Mouse (Mus musculus): Measurements from ENCODE around the gene Rragc. TPM values are rescaled to one million over a fixed set of nuclear protein-coding genes. Genes with fewer than 3 reads are reported as not detected.

The Rragc gene
- 55.1 and 58.6 TPM in 2 replicates for polyA plus RNA-seq (2016; fragmentation: Nextera tagmentation; extraction: Ambion mirVana)

DNA sequence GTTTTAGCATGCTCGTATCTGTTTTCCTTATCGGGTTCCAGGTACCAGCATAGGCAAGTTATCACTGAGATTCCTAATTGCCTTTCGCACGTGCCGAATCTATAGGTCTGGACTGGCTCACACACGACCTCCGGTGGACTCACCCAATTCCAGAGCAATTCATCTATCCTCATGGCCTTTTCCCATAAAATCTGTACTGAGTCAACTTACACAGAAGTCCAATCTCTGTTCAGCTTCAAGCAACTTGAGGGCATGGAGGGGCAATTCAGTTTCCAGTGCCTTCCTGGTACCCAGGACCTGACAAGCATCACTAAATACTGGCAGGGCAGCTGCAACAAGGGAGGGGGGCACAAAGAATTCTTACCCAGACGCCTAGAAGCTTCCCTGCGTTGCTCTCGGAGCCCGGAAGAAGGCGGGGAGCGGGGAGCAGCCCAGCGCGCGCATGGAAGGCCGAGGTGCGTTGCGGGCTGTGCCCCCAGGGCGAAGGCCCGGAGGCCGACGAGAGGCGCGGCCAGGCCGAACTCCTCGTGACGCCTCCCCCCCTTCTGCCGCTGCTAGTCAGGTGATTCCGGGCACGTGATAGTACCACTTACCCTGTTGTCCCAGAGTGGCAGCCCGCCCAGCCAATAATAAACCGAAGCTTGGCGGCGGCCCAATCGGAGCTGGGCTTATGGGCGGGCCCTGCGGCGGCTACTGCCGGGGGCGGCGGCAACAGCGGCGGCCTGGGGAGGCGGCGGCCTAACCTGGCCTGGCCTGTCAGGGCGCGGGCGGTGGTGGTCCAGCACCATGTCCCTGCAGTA, at the start of gene Rragc:
Gene Rragc, plus strand, starts transcription at position 699 of the 800 bp plus-strand sequence.
- Histone ChIP-seq H3K4me2 (peak within 1 kb of the TSS; percentile 92), H3K27me3 (no peaks in the 10 kb centered on the region), H3K4me1 (replicated peaks) (peaks cover 19% of the 10 kb centered on the region), H3K9me3 (no peaks in the 10 kb centered on the region), H3K27ac (peak within 1 kb of the TSS; percentile 86), H3K36me3 (peaks cover 34% of the 10 kb centered on the region), H3K4me3 (replicated peaks) (peak within 1 kb of the TSS; percentile 92), H3K9ac (replicated peaks) (peak within 1 kb of the TSS; percentile 88)
- WGBS, result 1% methylated on average over 49 of the region's 49 CpGs
- ATAC-seq (ENCODE audit: insufficient number of reproducible peaks, insufficient read depth, low FRiP score, low TSS enrichment, low read depth), result peak; percentile 99

DNA sequence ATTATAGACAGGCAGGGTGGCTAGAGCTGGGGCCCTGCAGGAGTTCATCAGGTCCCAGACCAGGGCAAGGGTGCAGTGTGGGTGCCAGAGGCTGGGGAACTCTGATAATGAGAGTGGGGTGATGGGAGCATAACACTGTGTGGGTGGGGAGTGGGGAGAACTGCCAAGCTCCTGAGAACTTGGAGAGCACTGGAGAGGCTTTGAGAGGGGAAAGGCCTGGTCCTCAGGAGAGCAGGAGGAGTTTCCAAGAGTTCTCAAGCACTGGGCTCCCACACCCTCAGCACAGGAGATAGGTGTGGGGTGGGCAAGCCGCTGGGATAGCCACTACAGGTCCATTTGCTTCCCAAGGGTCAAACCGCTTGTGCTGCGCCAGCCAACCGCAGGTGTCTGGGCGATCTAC, 23.5 kb upstream of the Rragc start:
- Histone ChIP-seq H3K4me2 (no peak overlapping the region), H3K4me1 (replicated peaks) (no peaks in the 10 kb centered on the region), H3K36me3 (no peaks in the 10 kb centered on the region), H3K27ac (no peak overlapping the region), H3K9ac (replicated peaks) (no peak overlapping the region), H3K4me3 (replicated peaks) (no peak overlapping the region), H3K9me3 (no peaks in the 10 kb centered on the region), H3K27me3 (no peaks in the 10 kb centered on the region)
- 96% methylated on average over 5 of the region's 5 CpGs for WGBS
- no peak for ATAC-seq (ENCODE audit: insufficient number of reproducible peaks, insufficient read depth, low FRiP score, low TSS enrichment, low read depth)

DNA sequence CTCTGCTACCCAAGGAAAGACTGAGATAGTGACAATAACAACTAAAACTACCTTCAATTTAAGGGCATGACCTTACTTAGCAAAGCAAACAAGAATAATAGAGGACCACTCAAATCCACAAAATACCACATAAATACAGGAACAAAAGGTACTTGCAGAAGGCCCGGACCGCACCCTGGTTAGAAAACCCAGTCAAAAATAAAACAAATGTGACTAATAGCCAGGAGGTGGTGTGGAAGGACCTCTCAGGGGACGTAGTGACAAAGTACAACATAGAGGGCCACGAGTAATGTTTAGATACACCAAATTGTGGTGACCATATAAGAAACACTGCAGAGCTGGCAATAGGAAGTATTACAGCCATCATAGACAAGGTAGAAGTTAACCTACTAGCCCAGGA, 23.0 kb upstream of the Rragc start:
- no peak overlapping the region for H3K4me2 ChIP-seq
- no peaks in the 10 kb centered on the region for H3K9me3 ChIP-seq
- no peak overlapping the region for H3K9ac ChIP-seq (replicated peaks)
- no peaks in the 10 kb centered on the region for H3K27me3 ChIP-seq
- WGBS, result 85% methylated on average over 4 of the region's 4 CpGs
- no peaks in the 10 kb centered on the region for H3K36me3 ChIP-seq
- no peak overlapping the region for H3K27ac ChIP-seq
- no peak overlapping the region for H3K4me3 ChIP-seq (replicated peaks)
- H3K4me1 ChIP-seq (replicated peaks), result no peaks in the 10 kb centered on the region
- no peak for ATAC-seq (ENCODE audit: insufficient number of reproducible peaks, insufficient read depth, low FRiP score, low TSS enrichment, low read depth)

DNA sequence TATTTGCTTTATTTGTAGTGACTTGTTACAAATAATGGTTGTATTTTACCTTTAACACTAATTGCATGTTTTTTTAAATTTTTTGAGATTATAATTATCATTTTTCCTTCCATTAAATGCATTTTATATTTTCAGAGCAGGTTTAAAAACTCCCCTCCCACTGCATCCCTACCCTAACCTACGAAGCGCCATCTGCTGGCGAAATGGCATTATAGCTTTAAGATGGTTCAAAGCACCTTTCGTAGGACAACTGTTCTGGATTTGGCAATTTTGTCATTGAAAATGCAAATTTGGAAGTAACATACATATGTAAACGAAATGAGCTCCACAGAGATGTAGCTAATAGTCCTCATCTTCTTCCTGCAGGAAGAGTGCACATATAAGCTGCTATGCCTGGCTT, 18.6 kb upstream of the Rragc start:
- Histone ChIP-seq H3K27ac (no peak overlapping the region), H3K4me2 (no peak overlapping the region), H3K36me3 (no peaks in the 10 kb centered on the region), H3K9ac (replicated peaks) (no peak overlapping the region), H3K4me3 (replicated peaks) (no peak overlapping the region), H3K27me3 (no peaks in the 10 kb centered on the region), H3K9me3 (no peaks in the 10 kb centered on the region), H3K4me1 (replicated peaks) (no peaks in the 10 kb centered on the region)
- ATAC-seq (ENCODE audit: insufficient number of reproducible peaks, insufficient read depth, low FRiP score, low TSS enrichment, low read depth), result no peak
- WGBS, result 13% methylated on average over 5 of the region's 5 CpGs

DNA sequence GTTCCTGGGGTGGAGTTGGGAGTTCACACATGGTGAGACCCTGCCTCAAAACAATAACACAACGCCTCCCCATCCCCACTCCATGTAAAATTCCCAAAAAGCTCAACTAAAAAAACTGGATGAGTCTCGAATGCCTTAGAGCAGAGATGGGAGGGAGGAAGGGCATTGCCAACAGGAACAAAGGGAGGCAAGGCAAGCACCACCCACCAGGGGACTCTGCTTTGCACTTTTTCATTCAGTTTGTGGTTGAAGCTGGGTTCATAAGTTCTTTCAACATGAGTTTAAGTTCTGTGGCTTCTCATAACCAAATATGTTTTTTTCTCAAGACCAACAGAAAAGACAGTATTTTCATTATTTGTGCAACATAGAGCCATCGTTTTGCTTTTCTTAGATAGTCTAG, 13.8 kb upstream of the Rragc start:
- Histone ChIP-seq H3K4me2 (no peak overlapping the region), H3K9ac (replicated peaks) (no peak overlapping the region), H3K4me1 (replicated peaks) (peaks cover 8% of the 10 kb centered on the region), H3K27me3 (no peaks in the 10 kb centered on the region), H3K9me3 (no peaks in the 10 kb centered on the region), H3K4me3 (replicated peaks) (no peak overlapping the region), H3K27ac (no peak overlapping the region), H3K36me3 (no peaks in the 10 kb centered on the region)
- 72% methylated on average over 3 of the region's 3 CpGs for WGBS
- no peak for ATAC-seq (ENCODE audit: insufficient number of reproducible peaks, insufficient read depth, low FRiP score, low TSS enrichment, low read depth)

DNA sequence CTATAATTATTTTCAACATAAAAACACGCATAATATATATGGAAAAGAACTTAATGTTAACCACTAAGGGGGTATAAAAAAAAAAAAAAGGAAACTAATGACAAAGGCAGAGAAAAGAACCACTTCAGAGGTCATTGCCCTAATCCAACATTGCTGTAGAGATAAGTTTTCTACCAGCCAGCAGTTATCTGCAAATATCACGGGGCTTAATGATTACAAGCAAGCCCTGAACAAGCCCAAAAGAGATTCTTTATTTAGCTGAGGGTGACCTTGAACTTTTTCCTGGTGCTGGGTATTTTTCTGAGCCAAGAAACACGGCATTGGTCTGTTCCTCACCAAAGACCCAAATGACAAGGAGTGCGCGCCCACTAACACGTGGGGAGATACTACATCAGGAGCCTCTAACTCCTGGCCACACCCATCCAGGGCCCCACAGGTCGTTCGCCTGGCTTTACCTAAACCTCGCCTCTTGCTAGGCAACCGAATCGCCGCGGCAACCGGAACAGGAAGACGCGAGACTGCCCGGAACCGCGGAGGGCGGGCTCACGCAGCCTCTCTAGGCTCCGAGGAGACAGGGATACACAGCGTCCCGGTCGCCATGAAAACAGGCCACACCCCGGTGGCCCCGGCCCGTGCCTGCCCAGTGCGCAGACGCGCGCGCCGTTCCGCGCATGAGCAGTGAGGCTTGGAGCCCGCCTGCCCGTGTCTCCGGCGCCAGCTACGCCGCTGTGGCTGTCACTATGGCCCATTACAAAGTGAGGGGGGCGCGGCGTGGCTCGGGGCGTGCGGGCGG, 12.7 kb upstream of the Rragc start, which contains the start of gene Mycbp:
Gene Mycbp, plus strand, starts transcription at position 500 of the 793 bp plus-strand sequence.
- H3K4me1 ChIP-seq (replicated peaks), result peaks cover 8% of the 10 kb centered on the region
- H3K9ac ChIP-seq (replicated peaks), result peak within 1 kb of the TSS; percentile 72
- no peaks in the 10 kb centered on the region for H3K9me3 ChIP-seq
- H3K4me3 ChIP-seq (replicated peaks), result peak within 1 kb of the TSS; percentile 84
- 2% methylated on average over 49 of the region's 49 CpGs for WGBS
- H3K4me2 ChIP-seq, result peak within 1 kb of the TSS; percentile 74
- peaks cover 11% of the 10 kb centered on the region; the same call in 1 of the 2 replicates for H3K36me3 ChIP-seq
- peak; percentile 100 for ATAC-seq (ENCODE audit: insufficient number of reproducible peaks, insufficient read depth, low FRiP score, low TSS enrichment, low read depth)
- peak within 1 kb of the TSS; percentile 83 for H3K27ac ChIP-seq
- H3K27me3 ChIP-seq, result no peaks in the 10 kb centered on the region

DNA sequence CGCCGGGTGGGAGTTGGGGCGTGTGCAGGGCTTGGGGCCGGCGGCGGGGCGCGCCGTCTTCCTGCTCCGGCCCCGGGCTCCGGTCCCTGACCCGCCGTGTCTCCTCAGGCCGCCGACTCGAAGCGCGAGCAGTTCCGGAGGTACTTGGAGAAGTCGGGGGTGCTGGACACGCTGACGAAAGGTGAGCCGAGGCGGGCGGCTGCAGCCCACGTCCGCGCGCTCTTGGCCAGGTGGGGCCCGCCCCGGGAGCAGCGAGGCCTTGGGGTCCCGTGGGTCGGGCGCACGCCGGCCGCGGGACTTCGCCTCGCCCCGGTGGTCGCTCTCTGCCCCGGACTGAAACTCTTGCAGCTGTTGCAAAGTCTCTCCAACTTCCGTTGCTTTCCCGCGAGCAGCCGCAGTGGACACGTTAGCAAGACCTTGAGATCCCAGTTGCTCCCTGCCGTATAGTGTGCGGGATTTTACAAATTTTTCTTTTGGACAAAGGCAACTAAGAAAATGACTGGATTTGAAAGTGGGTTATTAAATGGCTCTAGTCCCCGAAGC, 12.0 kb upstream of the Rragc start:
- no peaks in the 10 kb centered on the region for H3K27me3 ChIP-seq
- H3K4me1 ChIP-seq (replicated peaks), result peaks cover 8% of the 10 kb centered on the region
- peak overlapping the region; percentile 72 for H3K9ac ChIP-seq (replicated peaks)
- ATAC-seq (ENCODE audit: insufficient number of reproducible peaks, insufficient read depth, low FRiP score, low TSS enrichment, low read depth), result no peak; the same call in none of the 2 replicates
- WGBS, result under 1% methylated on average over 53 of the region's 53 CpGs
- peak overlapping the region; percentile 74 for H3K4me2 ChIP-seq
- H3K36me3 ChIP-seq, result peaks cover 18% of the 10 kb centered on the region; the same call in 1 of the 2 replicates
- peak overlapping the region; percentile 84 for H3K4me3 ChIP-seq (replicated peaks)
- no peaks in the 10 kb centered on the region for H3K9me3 ChIP-seq
- peak overlapping the region; percentile 83 for H3K27ac ChIP-seq

DNA sequence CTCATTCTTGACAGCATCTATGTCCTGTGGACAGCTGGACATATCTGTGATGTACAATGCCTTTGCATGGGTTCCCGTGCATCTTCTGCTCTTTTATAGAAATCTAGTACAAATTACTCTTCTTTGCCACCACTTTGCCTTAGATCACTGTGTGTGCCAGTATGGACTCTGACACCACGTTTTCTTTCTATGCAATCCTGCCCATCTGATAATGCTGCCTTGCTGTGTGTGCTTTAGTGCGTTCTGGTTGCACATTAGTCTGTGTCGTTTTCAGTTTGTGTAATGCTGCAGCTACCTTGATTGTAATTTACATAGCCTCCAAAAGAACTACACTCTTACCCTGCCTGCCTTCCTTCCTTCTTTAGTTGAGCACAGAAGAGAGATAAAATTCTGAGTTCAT, 5.7 kb upstream of the Rragc start:
- peaks cover 48% of the 10 kb centered on the region for H3K36me3 ChIP-seq
- H3K9me3 ChIP-seq, result no peaks in the 10 kb centered on the region
- H3K4me3 ChIP-seq (replicated peaks), result no peak overlapping the region
- WGBS, result 92% methylated on average over 4 of the region's 4 CpGs
- no peaks in the 10 kb centered on the region for H3K27me3 ChIP-seq
- ATAC-seq (ENCODE audit: insufficient number of reproducible peaks, insufficient read depth, low FRiP score, low TSS enrichment, low read depth), result no peak
- H3K27ac ChIP-seq, result no peak overlapping the region
- no peak overlapping the region for H3K9ac ChIP-seq (replicated peaks)
- H3K4me2 ChIP-seq, result no peak overlapping the region
- H3K4me1 ChIP-seq (replicated peaks), result peaks cover 7% of the 10 kb centered on the region

DNA sequence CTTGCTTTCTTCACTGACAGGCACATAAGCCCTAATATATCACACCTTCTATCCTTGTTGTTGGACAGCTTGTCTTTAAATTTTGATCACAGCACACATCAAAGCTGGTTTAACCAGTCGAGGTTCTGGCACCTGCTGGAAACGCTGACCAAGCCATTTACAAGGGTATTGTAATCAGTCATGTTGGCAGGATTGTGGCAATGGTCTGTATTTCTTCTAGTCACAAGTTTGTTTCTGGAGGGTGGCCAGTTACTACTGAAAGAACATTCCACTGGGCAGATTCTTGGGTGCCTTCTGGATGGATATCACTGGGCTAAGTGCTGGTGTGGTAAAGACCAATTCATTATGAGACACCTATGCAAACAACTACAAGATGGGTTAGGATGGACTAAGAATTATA, 4.8 kb upstream of the Rragc start:
- no peak for ATAC-seq (ENCODE audit: insufficient number of reproducible peaks, insufficient read depth, low FRiP score, low TSS enrichment, low read depth)
- peaks cover 7% of the 10 kb centered on the region for H3K4me1 ChIP-seq (replicated peaks)
- peaks cover 48% of the 10 kb centered on the region for H3K36me3 ChIP-seq
- WGBS, result 66% methylated on average over 2 of the region's 2 CpGs
- no peak overlapping the region for H3K27ac ChIP-seq
- H3K9ac ChIP-seq (replicated peaks), result no peak overlapping the region
- no peak overlapping the region for H3K4me2 ChIP-seq
- no peaks in the 10 kb centered on the region for H3K27me3 ChIP-seq
- H3K4me3 ChIP-seq (replicated peaks), result no peak overlapping the region
- no peaks in the 10 kb centered on the region for H3K9me3 ChIP-seq

DNA sequence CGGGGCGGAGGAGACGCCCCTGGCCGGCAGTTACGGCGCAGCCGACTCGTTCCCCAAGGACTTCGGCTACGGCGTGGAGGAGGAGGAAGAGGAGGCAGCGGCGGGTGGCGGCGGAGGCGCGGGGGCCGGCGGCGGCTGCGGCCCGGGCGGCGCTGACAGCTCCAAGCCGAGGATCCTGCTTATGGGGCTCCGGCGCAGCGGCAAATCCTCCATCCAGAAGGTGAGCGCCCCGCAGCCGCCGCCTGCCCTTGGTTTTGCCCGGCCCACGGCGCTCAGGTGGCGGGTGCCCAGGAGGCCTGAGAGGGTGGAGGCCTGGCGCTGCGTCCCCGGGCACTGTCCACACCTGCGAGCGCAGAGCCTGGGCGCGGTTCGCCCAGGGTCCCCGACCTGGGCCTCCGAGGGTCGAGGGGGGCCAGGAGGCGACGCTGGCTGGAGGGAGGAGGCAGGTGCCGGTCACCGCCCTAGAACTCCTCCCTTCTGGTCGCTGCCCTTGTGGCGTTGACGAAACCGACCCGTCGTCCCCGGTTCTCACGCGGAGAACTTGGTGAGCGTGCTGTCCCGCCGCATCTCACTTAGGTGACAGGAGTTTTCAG, 398 bp downstream of the Rragc start, which contains the start of gene 4930535I16Rik:
Gene 4930535I16Rik, minus strand, starts transcription at position 475 of the 593 bp plus-strand sequence.
- Histone ChIP-seq H3K4me3 (replicated peaks) (peak within 1 kb of the TSS; percentile 92), H3K27me3 (no peaks in the 10 kb centered on the region), H3K36me3 (peaks cover 33% of the 10 kb centered on the region), H3K9me3 (no peaks in the 10 kb centered on the region), H3K4me1 (replicated peaks) (peaks cover 19% of the 10 kb centered on the region), H3K4me2 (peak within 1 kb of the TSS; percentile 92), H3K9ac (replicated peaks) (peak within 1 kb of the TSS; percentile 88), H3K27ac (peak within 1 kb of the TSS; percentile 86)
- under 1% methylated on average over 50 of the region's 63 CpGs for WGBS
- ATAC-seq (ENCODE audit: insufficient number of reproducible peaks, insufficient read depth, low FRiP score, low TSS enrichment, low read depth), result peak; percentile 63; the same call in 1 of the 2 replicates
